28 mouse cellular contexts compared by ENCODE assay signal in genomic region chr5:131494564-131494963, GRCm38 (mm10).
"Had no signal": no experiment of that assay in that cellular context is flagged by ENCODE, and none has a peak within 500 bp of the region (broad histone marks: within the 10 kb centered on the region; RNA-seq: fewer than 3 reads in every experiment).

No protein-coding gene starts in this region.

- H3K27me3 ChIP-seq: heart, embryonic 12.5 days; hindbrain, embryonic 12.5 days; intestine, embryonic 15.5 days; limb, embryonic 13.5 days; limb, embryonic 15.5 days; liver, embryonic 13.5 days; liver, embryonic 15.5 days had no signal

- H3K4me3 ChIP-seq: heart, embryonic 10.5 days; heart, embryonic 12.5 days; hindbrain, embryonic 10.5 days; hindbrain, embryonic 12.5 days; intestine, embryonic 15.5 days; layer of hippocampus, adult 2 months; limb, embryonic 13.5 days; limb, embryonic 15.5 days; liver, embryonic 13.5 days; liver, embryonic 15.5 days had no signal

- H3K36me3 ChIP-seq: hindbrain, embryonic 12.5 days; intestine, embryonic 15.5 days; limb, embryonic 15.5 days; liver, embryonic 13.5 days; liver, embryonic 15.5 days had no signal

- ATAC-seq: hindbrain, embryonic 16.5 days; inflammation-experienced regulatory T-cells, adult 6 months; intestine, embryonic 15.5 days; intestine, postnatal 0 days; liver, postnatal 0 days had no signal

- DNase-seq: gastrocnemius, postnatal 14 days; gastrocnemius, postnatal 36 days; heart, adult 18-20 months; heart, postnatal 10 days; heart, postnatal 4 days; kidney, adult 18-20 months; kidney, adult 8-10 months; kidney, postnatal 10 days; kidney, postnatal 25 days; kidney, postnatal 4 days; layer of hippocampus, adult 9-11 months; layer of hippocampus, postnatal 36 days; left cerebral cortex, postnatal 4 days; liver, embryonic 13.5 days; liver, postnatal 0 days had no signal

- H3K4me1 ChIP-seq: liver, embryonic 13.5 days; liver, embryonic 15.5 days had no signal

- H3K9me3 ChIP-seq: heart, embryonic 10.5 days; heart, embryonic 12.5 days; hindbrain, embryonic 12.5 days; intestine, embryonic 15.5 days; limb, embryonic 13.5 days; limb, embryonic 15.5 days; liver, embryonic 13.5 days; liver, embryonic 15.5 days had no signal

- H3K27ac ChIP-seq: heart, embryonic 10.5 days; hindbrain, embryonic 10.5 days; hindbrain, embryonic 12.5 days; hindbrain, embryonic 14.5 days; intestine, embryonic 15.5 days; layer of hippocampus, adult 2 months; limb, embryonic 15.5 days; liver, embryonic 13.5 days; liver, embryonic 15.5 days had no signal

- H3K9ac ChIP-seq: heart, embryonic 12.5 days; hindbrain, embryonic 12.5 days; hindbrain, embryonic 14.5 days; intestine, embryonic 15.5 days; limb, embryonic 15.5 days; liver, embryonic 13.5 days; liver, embryonic 15.5 days; liver, postnatal 0 days had no signal
